Mouse (Mus musculus): ENCODE measurements around the gene Ifngr2. TPM values are rescaled to one million over a fixed set of nuclear protein-coding genes. Genes with fewer than 3 reads are reported as not detected.

The Ifngr2 gene
- polyA plus RNA-seq, 1 experiment from 2014 or later = 32.7 TPM

- no peak overlapping the region for H3K4me3 ChIP-seq
- WGBS = 80% methylated on average over 9 of the region's 9 CpGs
Measured at GRCm38 (mm10) chr16:91601693-91602092, 54.8 kb downstream of the Ifngr2 start.

GRCm38 (mm10) chr16:91605156-91605555 is 58.3 kb downstream of the Ifngr2 start:
- H3K27ac ChIP-seq (replicated peaks) = no peak overlapping the region
- no peaks in the 10 kb centered on the region for H3K36me3 ChIP-seq (replicated peaks)
- no peak for DNase-seq (ENCODE audit: low spot score)
- 88% methylated on average over 6 of the region's 6 CpGs for WGBS
- 0 out of 2 replicates have a peak, but pooled peaks cover 2% of the 10 kb centered on the region for H3K4me1 ChIP-seq
- H3K4me3 ChIP-seq = no peak overlapping the region
- H3K27me3 ChIP-seq (replicated peaks; ENCODE audit: low read depth, poor library complexity, severe bottlenecking) = 0 out of 2 replicates have a peak, but pooled peaks cover 6% of the 10 kb centered on the region
- H3K9me3 ChIP-seq = no peaks in the 10 kb centered on the region; the same call in 1 of the 2 replicates

More at GRCm38 (mm10) chr16:91601693-91602092, 54.8 kb downstream of the Ifngr2 start:
- no peaks in the 10 kb centered on the region for H3K9me3 ChIP-seq
- H3K36me3 ChIP-seq (replicated peaks) = no peaks in the 10 kb centered on the region
- H3K4me1 ChIP-seq = peaks cover 3% of the 10 kb centered on the region
- H3K27ac ChIP-seq (replicated peaks) = no peak overlapping the region
- no peak for DNase-seq (ENCODE audit: low spot score)
- peaks cover 24% of the 10 kb centered on the region for H3K27me3 ChIP-seq (replicated peaks; ENCODE audit: low read depth, poor library complexity, severe bottlenecking)

GRCm38 (mm10) chr16:91606958-91607357 is 60.1 kb downstream of the Ifngr2 start:
- WGBS = 88% methylated on average over 8 of the region's 8 CpGs

GRCm38 (mm10) chr16:91609501-91610245 is 62.8 kb downstream of the Ifngr2 start:
- 81% methylated on average over 9 of the region's 9 CpGs for WGBS
- no peak overlapping the region for H3K4me3 ChIP-seq

More at GRCm38 (mm10) chr16:91606958-91607357, 60.1 kb downstream of the Ifngr2 start:
- no peaks in the 10 kb centered on the region for H3K27me3 ChIP-seq (replicated peaks; ENCODE audit: low read depth, poor library complexity, severe bottlenecking)
- no peak for DNase-seq (ENCODE audit: low spot score)
- H3K4me1 ChIP-seq = peaks cover 2% of the 10 kb centered on the region; the same call in 1 of the 2 replicates
- no peak overlapping the region for H3K4me3 ChIP-seq
- H3K27ac ChIP-seq (replicated peaks) = no peak overlapping the region
- H3K9me3 ChIP-seq = no peaks in the 10 kb centered on the region; the same call in 1 of the 2 replicates
- H3K36me3 ChIP-seq (replicated peaks) = no peaks in the 10 kb centered on the region

GRCm38 (mm10) chr16:91611248-91611647 is 64.4 kb downstream of the Ifngr2 start:
- no peak overlapping the region for H3K27ac ChIP-seq (replicated peaks)
- no peaks in the 10 kb centered on the region; the same call in 1 of the 2 replicates for H3K9me3 ChIP-seq
- no peaks in the 10 kb centered on the region for H3K27me3 ChIP-seq (replicated peaks; ENCODE audit: low read depth, poor library complexity, severe bottlenecking)
- DNase-seq (ENCODE audit: low spot score) = no peak
- H3K4me1 ChIP-seq = peaks cover 8% of the 10 kb centered on the region
- no peak overlapping the region for H3K4me3 ChIP-seq
- H3K36me3 ChIP-seq (replicated peaks) = no peaks in the 10 kb centered on the region
- WGBS = 73% methylated on average over 11 of the region's 11 CpGs

More at GRCm38 (mm10) chr16:91609501-91610245, 62.8 kb downstream of the Ifngr2 start:
- no peak for DNase-seq (ENCODE audit: low spot score)
- Histone ChIP-seq H3K4me1 (peaks cover 8% of the 10 kb centered on the region), H3K27ac (replicated peaks) (no peak overlapping the region), H3K27me3 (replicated peaks; ENCODE audit: low read depth, poor library complexity, severe bottlenecking) (no peaks in the 10 kb centered on the region), H3K36me3 (replicated peaks) (no peaks in the 10 kb centered on the region), H3K9me3 (no peaks in the 10 kb centered on the region; the same call in 1 of the 2 replicates)

GRCm38 (mm10) chr16:91612525-91612924 is 65.7 kb downstream of the Ifngr2 start:
- Histone ChIP-seq H3K4me1 (peaks cover 8% of the 10 kb centered on the region), H3K27ac (replicated peaks) (no peak overlapping the region), H3K27me3 (replicated peaks; ENCODE audit: low read depth, poor library complexity, severe bottlenecking) (peaks cover 11% of the 10 kb centered on the region), H3K9me3 (no peaks in the 10 kb centered on the region; the same call in 1 of the 2 replicates), H3K4me3 (no peak overlapping the region), H3K36me3 (replicated peaks) (no peaks in the 10 kb centered on the region)
- no peak for DNase-seq (ENCODE audit: low spot score)
- 78% methylated on average over 5 of the region's 5 CpGs for WGBS

- Histone ChIP-seq H3K27ac (replicated peaks) (no peak overlapping the region), H3K9me3 (no peaks in the 10 kb centered on the region), H3K36me3 (replicated peaks) (no peaks in the 10 kb centered on the region), H3K4me3 (no peak overlapping the region), H3K27me3 (replicated peaks; ENCODE audit: low read depth, poor library complexity, severe bottlenecking) (peaks cover 17% of the 10 kb centered on the region), H3K4me1 (peaks cover 12% of the 10 kb centered on the region)
- 86% methylated on average over 6 of the region's 6 CpGs for WGBS
- no peak for DNase-seq (ENCODE audit: low spot score)
Measured at GRCm38 (mm10) chr16:91614552-91614951, 67.7 kb downstream of the Ifngr2 start.

Small RNA genes within 50 kb of the gene (microRNA-seq; reads per million reads assigned to microRNA genes)
- not detected for gene Mir6367

Other genes with a start within 250 kb of the Ifngr2 start
- 29.7 and 31.0 TPM in 2 replicates for gene Ifnar2, start 174.3 kb upstream of the Ifngr2 start, polyA plus RNA-seq (2016; fragmentation: Nextera tagmentation; extraction: Ambion mirVana)
- gene Gm21970, start 155.4 kb upstream of the Ifngr2 start, polyA plus RNA-seq (2016; fragmentation: Nextera tagmentation; extraction: Ambion mirVana) = not detected in 2 replicates
- gene Il10rb, start 140.9 kb upstream of the Ifngr2 start, polyA plus RNA-seq (2016; fragmentation: Nextera tagmentation; extraction: Ambion mirVana) = 7.8 and 8.9 TPM in 2 replicates
- 56.9 and 57.6 TPM in 2 replicates for gene Ifnar1, start 61.8 kb upstream of the Ifngr2 start, polyA plus RNA-seq (2016; fragmentation: Nextera tagmentation; extraction: Ambion mirVana)
- 25.6 and 28.5 TPM in 2 replicates for gene Tmem50b, start 50.7 kb downstream of the Ifngr2 start, polyA plus RNA-seq (2016; fragmentation: Nextera tagmentation; extraction: Ambion mirVana)
- 4.2 and 4.6 TPM in 2 replicates for gene Dnajc28, start 72.0 kb downstream of the Ifngr2 start, polyA plus RNA-seq (2016; fragmentation: Nextera tagmentation; extraction: Ambion mirVana)
- gene Gart, start 99.9 kb downstream of the Ifngr2 start, polyA plus RNA-seq (2016; fragmentation: Nextera tagmentation; extraction: Ambion mirVana) = 168 and 185 TPM in 2 replicates
- 112 and 119 TPM in 2 replicates for gene Son, start 100.4 kb downstream of the Ifngr2 start, polyA plus RNA-seq (2016; fragmentation: Nextera tagmentation; extraction: Ambion mirVana)
- gene Donson, start 141.7 kb downstream of the Ifngr2 start, polyA plus RNA-seq (2016; fragmentation: Nextera tagmentation; extraction: Ambion mirVana) = 31.9 and 37.5 TPM in 2 replicates
- gene Cryzl1, start 181.9 kb downstream of the Ifngr2 start, polyA plus RNA-seq (2016; fragmentation: Nextera tagmentation; extraction: Ambion mirVana) = 60.0 and 63.7 TPM in 2 replicates
- gene Itsn1, start 182.2 kb downstream of the Ifngr2 start, polyA plus RNA-seq (2016; fragmentation: Nextera tagmentation; extraction: Ambion mirVana) = 40.1 and 43.5 TPM in 2 replicates